35 mouse cellular contexts compared by ENCODE assay signal in the genomic region with DNA sequence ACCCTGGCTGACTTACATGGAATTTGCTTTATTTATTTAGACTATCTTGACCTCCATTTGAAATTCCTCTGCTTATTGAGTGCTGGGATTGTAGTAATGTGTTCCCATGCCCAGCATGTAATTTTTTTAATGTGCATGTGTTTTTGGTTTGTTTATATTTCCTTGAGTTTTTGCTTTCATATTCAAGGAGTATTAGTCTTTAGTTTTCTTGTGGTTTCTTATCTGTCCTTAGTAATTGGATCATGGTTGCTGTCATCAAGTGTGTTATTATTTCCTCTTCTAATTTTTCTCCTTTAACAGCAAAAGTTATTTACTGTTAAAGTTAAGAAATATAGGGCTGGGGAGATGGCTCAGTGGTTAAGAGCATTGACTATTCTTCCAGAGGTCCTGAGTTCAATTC.
"Had no signal": no experiment of that assay in that cellular context is flagged by ENCODE, and none has a peak within 500 bp of the region (broad histone marks: within the 10 kb centered on the region; RNA-seq: fewer than 3 reads in every experiment).

No protein-coding gene starts in this region.

- H3K9me3 ChIP-seq: heart, embryonic 10.5 days; heart, embryonic 13.5 days; heart, embryonic 15.5 days; hindbrain, embryonic 12.5 days; hindbrain, embryonic 13.5 days; hindbrain, embryonic 15.5 days; intestine, embryonic 15.5 days; kidney, embryonic 15.5 days had no signal

- H3K4me3 ChIP-seq: heart, embryonic 10.5 days; heart, embryonic 12.5 days; heart, embryonic 13.5 days; heart, embryonic 15.5 days; hindbrain, embryonic 10.5 days; hindbrain, embryonic 12.5 days; hindbrain, embryonic 13.5 days; hindbrain, embryonic 15.5 days; intestine, embryonic 15.5 days; kidney, embryonic 15.5 days; layer of hippocampus, adult 2 months had no signal

- ATAC-seq: hindbrain, embryonic 16.5 days; hindbrain, postnatal 0 days; inflammation-experienced regulatory T-cells, adult 6 months; intestine, embryonic 15.5 days; intestine, embryonic 16.5 days; intestine, postnatal 0 days had no signal

- H3K4me2 ChIP-seq: heart, embryonic 11.5 days; heart, embryonic 12.5 days; heart, embryonic 13.5 days; heart, embryonic 15.5 days; hindbrain, embryonic 12.5 days; hindbrain, embryonic 13.5 days; hindbrain, embryonic 14.5 days; hindbrain, embryonic 15.5 days; intestine, embryonic 15.5 days; kidney, embryonic 15.5 days had no signal

- H3K4me1 ChIP-seq: heart, embryonic 15.5 days; hindbrain, embryonic 10.5 days; hindbrain, embryonic 12.5 days; hindbrain, embryonic 13.5 days; hindbrain, embryonic 15.5 days; intestine, embryonic 15.5 days; kidney, embryonic 15.5 days had no signal

- H3K27ac ChIP-seq: heart, embryonic 10.5 days; heart, embryonic 13.5 days; heart, embryonic 15.5 days; hindbrain, embryonic 10.5 days; hindbrain, embryonic 12.5 days; hindbrain, embryonic 13.5 days; hindbrain, embryonic 14.5 days; hindbrain, embryonic 15.5 days; hindbrain, postnatal 0 days; intestine, embryonic 15.5 days; kidney, embryonic 15.5 days; kidney, postnatal 0 days; layer of hippocampus, adult 2 months had no signal

- H3K9ac ChIP-seq: heart, embryonic 12.5 days; heart, embryonic 13.5 days; heart, embryonic 15.5 days; hindbrain, embryonic 12.5 days; hindbrain, embryonic 13.5 days; hindbrain, embryonic 14.5 days; hindbrain, embryonic 15.5 days; intestine, embryonic 15.5 days; kidney, embryonic 15.5 days had no signal

- H3K36me3 ChIP-seq: heart, embryonic 12.5 days; heart, embryonic 13.5 days; heart, embryonic 15.5 days; hindbrain, embryonic 13.5 days; hindbrain, embryonic 15.5 days; intestine, embryonic 15.5 days had no signal

- H3K27me3 ChIP-seq: heart, embryonic 12.5 days; heart, embryonic 13.5 days; heart, embryonic 15.5 days; hindbrain, embryonic 12.5 days; hindbrain, embryonic 13.5 days; hindbrain, embryonic 15.5 days; intestine, embryonic 15.5 days; kidney, embryonic 15.5 days had no signal

- DNase-seq: heart, postnatal 10 days; heart, postnatal 14 days; heart, postnatal 36 days; heart, postnatal 4 days; kidney, adult 11 months; kidney, adult 18-20 months; kidney, adult 2 months; kidney, adult 8-10 months; kidney, adult 9 months; kidney, postnatal 10 days; kidney, postnatal 14 days; kidney, postnatal 25 days; kidney, postnatal 36 days; kidney, postnatal 4 days; layer of hippocampus, adult 9-11 months; layer of hippocampus, postnatal 36 days had no signal
